Mouse (Mus musculus): ENCODE measurements around the gene Cacna1d. TPM values are rescaled to one million over a fixed set of nuclear protein-coding genes. Genes with fewer than 3 reads are reported as not detected.

Cacna1d gene
- polyA plus RNA-seq, 1 experiment from 2014 or later = 0.12 TPM

GRCm38 (mm10) chr14:30147774-30148173, 343.5 kb downstream of the Cacna1d start:
- Histone ChIP-seq H3K4me1 (ENCODE audit: control insufficient read depth, low read depth, low read length) (no peaks in the 10 kb centered on the region), H3K27ac (ENCODE audit: low read length) (no peak overlapping the region), H3K9ac (ENCODE audit: low read depth, low read length) (no peak overlapping the region), H3K4me2 (ENCODE audit: low read depth, low read length) (no peak overlapping the region), H3K27me3 (ENCODE audit: control insufficient read depth, insufficient read depth, low read depth, low read length) (no peaks in the 10 kb centered on the region), H3K36me3 (ENCODE audit: control insufficient read depth, insufficient read depth) (no peaks in the 10 kb centered on the region), H3K9me3 (replicated peaks; ENCODE audit: control insufficient read depth, low read length) (no peaks in the 10 kb centered on the region), H3K4me3 (ENCODE audit: low read depth, low read length) (no peak overlapping the region)
- 71% methylated on average over 7 of the region's 7 CpGs for WGBS (ENCODE audit: insufficient replicate concordance)
- ATAC-seq (ENCODE audit: low read depth) = no peak

DNA sequence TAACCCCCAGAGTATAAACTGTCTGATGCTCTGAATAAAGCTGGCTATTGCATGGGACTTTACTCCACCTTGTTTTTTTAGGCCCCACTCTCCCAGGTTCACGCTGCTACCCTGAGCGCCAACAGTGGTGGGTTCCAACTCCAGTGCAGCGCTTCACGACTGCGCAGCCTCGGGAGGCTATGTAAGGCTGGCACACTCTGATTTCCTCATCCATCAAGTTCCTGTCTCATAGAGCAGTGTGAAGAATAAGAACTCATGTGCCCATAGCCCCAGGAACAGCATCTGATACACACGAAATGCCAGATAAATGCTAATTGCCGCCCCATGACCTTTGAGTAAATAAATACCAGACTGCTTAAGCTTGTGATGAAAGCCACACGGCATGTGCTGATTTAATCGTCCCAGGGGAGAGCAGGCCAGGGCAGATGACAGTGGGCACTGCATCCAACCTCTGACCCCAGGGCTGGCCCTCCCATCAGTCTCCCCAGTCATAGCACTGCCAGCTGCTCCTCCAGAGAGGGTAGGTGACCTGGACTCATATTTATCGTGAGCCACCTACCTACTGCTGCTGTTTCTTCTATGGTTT, 352.8 kb downstream of the Cacna1d start:
- no peaks in the 10 kb centered on the region for H3K27me3 ChIP-seq (ENCODE audit: control insufficient read depth, insufficient read depth, low read depth, low read length)
- H3K4me3 ChIP-seq (ENCODE audit: low read depth, low read length) = no peak overlapping the region
- WGBS (ENCODE audit: insufficient replicate concordance) = 60% methylated on average over 11 of the region's 11 CpGs
- ATAC-seq (ENCODE audit: low read depth) = no peak
- H3K4me2 ChIP-seq (ENCODE audit: low read depth, low read length) = no peak overlapping the region
- H3K4me1 ChIP-seq (ENCODE audit: control insufficient read depth, low read depth, low read length) = no peaks in the 10 kb centered on the region
- no peaks in the 10 kb centered on the region for H3K36me3 ChIP-seq (ENCODE audit: control insufficient read depth, insufficient read depth)
- no peak overlapping the region for H3K9ac ChIP-seq (ENCODE audit: low read depth, low read length)
- no peaks in the 10 kb centered on the region for H3K9me3 ChIP-seq (replicated peaks; ENCODE audit: control insufficient read depth, low read length)
- no peak overlapping the region for H3K27ac ChIP-seq (ENCODE audit: low read length)

- H3K27ac ChIP-seq (ENCODE audit: low read length) = no peak overlapping the region
- WGBS (ENCODE audit: insufficient replicate concordance) = 50% methylated on average over 3 of the region's 3 CpGs
- ATAC-seq (ENCODE audit: low read depth) = no peak
- H3K9ac ChIP-seq (ENCODE audit: low read depth, low read length) = no peak overlapping the region
- H3K4me2 ChIP-seq (ENCODE audit: low read depth, low read length) = no peak overlapping the region
- H3K4me1 ChIP-seq (ENCODE audit: control insufficient read depth, low read depth, low read length) = no peaks in the 10 kb centered on the region
- no peaks in the 10 kb centered on the region for H3K9me3 ChIP-seq (replicated peaks; ENCODE audit: control insufficient read depth, low read length)
- H3K27me3 ChIP-seq (ENCODE audit: control insufficient read depth, insufficient read depth, low read depth, low read length) = no peaks in the 10 kb centered on the region
- no peaks in the 10 kb centered on the region for H3K36me3 ChIP-seq (ENCODE audit: control insufficient read depth, insufficient read depth)
- no peak overlapping the region for H3K4me3 ChIP-seq (ENCODE audit: low read depth, low read length)
These were observed 353.3 kb downstream of the Cacna1d start for GRCm38 (mm10) chr14:30137961-30138360.

DNA sequence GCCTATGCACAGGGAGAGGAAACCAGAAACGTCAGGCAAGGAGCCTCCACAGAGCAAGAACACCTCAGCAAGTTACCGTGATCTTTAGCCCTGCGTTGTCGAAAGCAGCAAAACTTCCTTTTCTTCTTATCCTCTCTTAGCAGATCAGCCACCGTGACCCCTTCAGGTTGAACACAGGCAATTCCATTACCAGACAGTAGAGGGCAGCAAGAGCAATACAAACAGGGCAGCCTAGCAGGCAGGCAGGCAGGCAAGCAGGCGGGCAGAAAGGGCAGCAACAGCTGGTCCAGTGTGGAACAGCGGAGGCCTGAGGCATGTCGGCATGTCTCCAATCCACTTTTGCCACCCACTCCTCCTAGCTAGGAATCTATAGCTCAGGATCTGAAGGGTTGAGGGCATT, 354.3 kb downstream of the Cacna1d start:
- no peak overlapping the region for H3K4me2 ChIP-seq (ENCODE audit: low read depth, low read length)
- WGBS (ENCODE audit: insufficient replicate concordance) = 8% methylated on average over 8 of the region's 8 CpGs
- H3K9ac ChIP-seq (ENCODE audit: low read depth, low read length) = no peak overlapping the region
- H3K27me3 ChIP-seq (ENCODE audit: control insufficient read depth, insufficient read depth, low read depth, low read length) = no peaks in the 10 kb centered on the region
- H3K4me3 ChIP-seq (ENCODE audit: low read depth, low read length) = no peak overlapping the region
- H3K4me1 ChIP-seq (ENCODE audit: control insufficient read depth, low read depth, low read length) = no peaks in the 10 kb centered on the region
- H3K36me3 ChIP-seq (ENCODE audit: control insufficient read depth, insufficient read depth) = no peaks in the 10 kb centered on the region
- no peaks in the 10 kb centered on the region for H3K9me3 ChIP-seq (replicated peaks; ENCODE audit: control insufficient read depth, low read length)
- no peak for ATAC-seq (ENCODE audit: low read depth)
- no peak overlapping the region for H3K27ac ChIP-seq (ENCODE audit: low read length)

- no peak for ATAC-seq (ENCODE audit: low read depth)
- 62% methylated on average over 10 of the region's 10 CpGs for WGBS (ENCODE audit: insufficient replicate concordance)
- H3K27ac ChIP-seq (ENCODE audit: low read length) = no peak overlapping the region
These were observed 355.9 kb downstream of the Cacna1d start for GRCm38 (mm10) chr14:30135351-30135750.

GRCm38 (mm10) chr14:30133684-30134083, 357.6 kb downstream of the Cacna1d start:
- Histone ChIP-seq H3K9ac (ENCODE audit: low read depth, low read length) (no peak overlapping the region), H3K4me2 (ENCODE audit: low read depth, low read length) (no peak overlapping the region), H3K4me3 (ENCODE audit: low read depth, low read length) (no peak overlapping the region), H3K36me3 (ENCODE audit: control insufficient read depth, insufficient read depth) (no peaks in the 10 kb centered on the region), H3K4me1 (ENCODE audit: control insufficient read depth, low read depth, low read length) (no peaks in the 10 kb centered on the region), H3K27ac (ENCODE audit: low read length) (no peak overlapping the region), H3K9me3 (replicated peaks; ENCODE audit: control insufficient read depth, low read length) (no peaks in the 10 kb centered on the region), H3K27me3 (ENCODE audit: control insufficient read depth, insufficient read depth, low read depth, low read length) (no peaks in the 10 kb centered on the region)
- ATAC-seq (ENCODE audit: low read depth) = no peak
- 54% methylated on average over 3 of the region's 3 CpGs for WGBS (ENCODE audit: insufficient replicate concordance)

More at GRCm38 (mm10) chr14:30135351-30135750, 355.9 kb downstream of the Cacna1d start:
- Histone ChIP-seq H3K36me3 (ENCODE audit: control insufficient read depth, insufficient read depth) (no peaks in the 10 kb centered on the region), H3K27me3 (ENCODE audit: control insufficient read depth, insufficient read depth, low read depth, low read length) (no peaks in the 10 kb centered on the region), H3K4me3 (ENCODE audit: low read depth, low read length) (no peak overlapping the region), H3K9me3 (replicated peaks; ENCODE audit: control insufficient read depth, low read length) (no peaks in the 10 kb centered on the region), H3K4me2 (ENCODE audit: low read depth, low read length) (no peak overlapping the region), H3K9ac (ENCODE audit: low read depth, low read length) (no peak overlapping the region), H3K4me1 (ENCODE audit: control insufficient read depth, low read depth, low read length) (no peaks in the 10 kb centered on the region)

DNA sequence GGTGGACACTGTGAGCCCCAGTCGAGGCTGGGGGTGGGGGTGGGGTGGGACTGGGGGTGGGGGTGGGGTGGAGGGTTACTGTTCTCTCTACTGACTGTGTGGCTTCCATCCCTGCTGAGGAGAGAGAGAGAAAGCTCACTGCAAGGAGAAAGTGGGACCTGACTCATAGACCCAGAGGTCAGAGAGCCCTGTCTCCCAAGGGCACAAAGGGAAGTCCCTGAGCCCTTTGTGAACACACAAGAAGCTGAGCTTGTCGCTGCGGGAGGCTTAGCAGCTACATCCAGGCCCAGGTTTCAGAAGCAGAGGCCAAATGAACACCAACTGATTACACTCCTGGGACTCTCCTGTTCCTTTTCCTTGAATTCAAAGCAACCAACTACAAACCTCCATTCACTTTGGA, 360.0 kb downstream of the Cacna1d start:
- Histone ChIP-seq H3K9me3 (replicated peaks; ENCODE audit: control insufficient read depth, low read length) (no peaks in the 10 kb centered on the region), H3K27ac (ENCODE audit: low read length) (no peak overlapping the region), H3K4me1 (ENCODE audit: control insufficient read depth, low read depth, low read length) (no peaks in the 10 kb centered on the region), H3K9ac (ENCODE audit: low read depth, low read length) (no peak overlapping the region), H3K4me3 (ENCODE audit: low read depth, low read length) (no peak overlapping the region), H3K36me3 (ENCODE audit: control insufficient read depth, insufficient read depth) (no peaks in the 10 kb centered on the region), H3K4me2 (ENCODE audit: low read depth, low read length) (no peak overlapping the region), H3K27me3 (ENCODE audit: control insufficient read depth, insufficient read depth, low read depth, low read length) (no peaks in the 10 kb centered on the region)
- ATAC-seq (ENCODE audit: low read depth) = no peak
- WGBS (ENCODE audit: insufficient replicate concordance) = 43% methylated on average over 3 of the region's 3 CpGs

- H3K9ac ChIP-seq (ENCODE audit: low read depth, low read length) = no peak overlapping the region
- 73% methylated on average over 9 of the region's 9 CpGs for whole genome bisulfite sequencing (ENCODE audit: insufficient replicate concordance)
- ATAC-seq (ENCODE audit: low read depth) = no peak
- H3K27me3 ChIP-seq (ENCODE audit: control insufficient read depth, insufficient read depth, low read depth, low read length) = no peaks in the 10 kb centered on the region
- no peak overlapping the region for H3K27ac ChIP-seq (ENCODE audit: low read length)
- no peak overlapping the region for H3K4me2 ChIP-seq (ENCODE audit: low read depth, low read length)
- H3K36me3 ChIP-seq (ENCODE audit: control insufficient read depth, insufficient read depth) = no peaks in the 10 kb centered on the region
- no peak overlapping the region for H3K4me3 ChIP-seq (ENCODE audit: low read depth, low read length)
- no peaks in the 10 kb centered on the region for H3K4me1 ChIP-seq (ENCODE audit: control insufficient read depth, low read depth, low read length)
- no peaks in the 10 kb centered on the region for H3K9me3 ChIP-seq (replicated peaks; ENCODE audit: control insufficient read depth, low read length)
These were observed 361.2 kb downstream of the Cacna1d start for GRCm38 (mm10) chr14:30130092-30130491.

- H3K4me3 ChIP-seq (ENCODE audit: low read depth, low read length) = no peak overlapping the region
- H3K4me2 ChIP-seq (ENCODE audit: low read depth, low read length) = no peak overlapping the region
- H3K9me3 ChIP-seq (replicated peaks; ENCODE audit: control insufficient read depth, low read length) = no peaks in the 10 kb centered on the region
- no peaks in the 10 kb centered on the region for H3K27me3 ChIP-seq (ENCODE audit: control insufficient read depth, insufficient read depth, low read depth, low read length)
- no peak for ATAC-seq (ENCODE audit: low read depth)
- 27% methylated on average over 9 of the region's 9 CpGs for WGBS (ENCODE audit: insufficient replicate concordance)
- no peak overlapping the region for H3K27ac ChIP-seq (ENCODE audit: low read length)
- no peaks in the 10 kb centered on the region for H3K4me1 ChIP-seq (ENCODE audit: control insufficient read depth, low read depth, low read length)
- no peak overlapping the region for H3K9ac ChIP-seq (ENCODE audit: low read depth, low read length)
- no peaks in the 10 kb centered on the region for H3K36me3 ChIP-seq (ENCODE audit: control insufficient read depth, insufficient read depth)
These were observed 361.9 kb downstream of the Cacna1d start for GRCm38 (mm10) chr14:30129378-30129777.
